Mouse (Mus musculus) intestine, embryonic 14.5 days (tissue): ENCODE measurements around the gene Batf2. TPM values are rescaled to one million over a fixed set of nuclear protein-coding genes. Genes with fewer than 3 reads are reported as not detected.
"Not testable (repeated sequence)": the region's sequence is repeated elsewhere in the genome, so short reads cannot be mapped to it uniquely, and the experiment has no call there.

Source experiments
- ATAC-seq: fragments of 200-750 bp; cut with Nextera tagmentation; replicated peaks from 2 replicates; pipeline ENCODE4 v1.8.0; 2017; ENCODE audit warnings: low read depth, moderate number of reproducible peaks, moderate TSS enrichment, moderate library complexity; ENCODE audit not compliant: low FRiP score, low TSS enrichment
- DNase-seq: peaks from one replicate; pipeline ENCODE4 v3.0.0-alpha.2; 2018; ENCODE audit warnings: low spot score
- H3K27ac ChIP-seq: fragments of 300-500 bp; sonication (generic); 2 replicates; pipeline ENCODE4 v1.5.1; 2014; ENCODE audit warnings: low read depth, mild to moderate bottlenecking, control low read depth
- H3K27me3 ChIP-seq: fragments of 300-500 bp; sonication (generic); replicated peaks from 2 replicates; pipeline ENCODE4 v1.6.1; 2014; ENCODE audit warnings: low read length, control low read depth; ENCODE audit not compliant: control insufficient read depth, insufficient read depth
- H3K36me3 ChIP-seq: fragments of 300-500 bp; sonication (generic); 2 replicates; pipeline ENCODE4 v1.6.1; 2014; ENCODE audit warnings: low read length, control low read depth; ENCODE audit not compliant: control insufficient read depth, insufficient read depth
- H3K4me1 ChIP-seq: fragments of 300-500 bp; sonication (generic); replicated peaks from 2 replicates; pipeline ENCODE4 v1.6.1; 2014; ENCODE audit warnings: low read length, control low read depth, mixed read lengths; ENCODE audit not compliant: control insufficient read depth, insufficient read depth
- H3K4me2 ChIP-seq: fragments of 300-500 bp; sonication (generic); 2 replicates; pipeline ENCODE4 v1.6.1; 2014; ENCODE audit warnings: low read length
- H3K4me3 ChIP-seq: fragments of 300-500 bp; sonication (generic); 2 replicates; pipeline ENCODE4 v1.5.1; 2014; ENCODE audit warnings: low read depth, low read length, control low read depth, mixed read lengths
- H3K9ac ChIP-seq: fragments of 300-500 bp; sonication (generic); 2 replicates; pipeline ENCODE4 v1.6.1; 2014; ENCODE audit warnings: mild to moderate bottlenecking, low read length
- H3K9me3 ChIP-seq: fragments of 300-500 bp; sonication (generic); 2 replicates; pipeline ENCODE4 v1.6.1; 2016; ENCODE audit warnings: low read length, control low read depth; ENCODE audit not compliant: control insufficient read depth
- WGBS: fragments of 180-500 bp; shearing (Covaris S2); extraction: QIAGEN DNeasy Blood & Tissue Kit; methylation state at CpG from one replicate; pipeline ENCODE4 v1.1.7; 2014; 5-methylcytosine and 5-hydroxymethylcytosine counted together
- polyA plus RNA-seq: library from polyadenylated mRNA; unstranded; fragments of >200 nt; fragmentation: Nextera tagmentation; extraction: Ambion mirVana; gene quantifications from 2 replicates; pipeline ENCODE4 v1.2.1, GENCODE M21; 2014

Batf2 gene
- polyA plus RNA-seq, 1 experiment from 2014 or later = 1.1 TPM

- peak overlapping the region; percentile 91; the same call in 1 of the 2 replicates for H3K27ac ChIP-seq
- peak overlapping the region; percentile 56 for H3K4me3 ChIP-seq
- H3K4me2 ChIP-seq = peak overlapping the region; percentile 57
- H3K9me3 ChIP-seq = no peaks in the 10 kb centered on the region
- peaks cover 2% of the 10 kb centered on the region; the same call in 1 of the 2 replicates for H3K4me1 ChIP-seq
- no peaks in the 10 kb centered on the region for H3K27me3 ChIP-seq
- ATAC-seq = no peak
- no peaks in the 10 kb centered on the region for H3K36me3 ChIP-seq
- WGBS = 71% methylated on average over 10 of the region's 10 CpGs
- no peak for DNase-seq
- H3K9ac ChIP-seq = no peak overlapping the region
Observed at GRCm38 (mm10) chr19:6126789-6127580, 13.8 kb upstream of the Batf2 start.

GRCm38 (mm10) chr19:6127760-6128341, 12.9 kb upstream of the Batf2 start, which contains the start of gene Snx15:
Gene Snx15, minus strand, starts transcription at chr19:6128304.
- Histone ChIP-seq H3K36me3 (no peaks in the 10 kb centered on the region), H3K4me2 (peak within 1 kb of the TSS; percentile 57), H3K9me3 (no peaks in the 10 kb centered on the region), H3K27ac (peak within 1 kb of the TSS; percentile 91), H3K9ac (peak within 1 kb of the TSS; percentile 67), H3K4me3 (peak within 1 kb of the TSS; percentile 56), H3K27me3 (no peaks in the 10 kb centered on the region), H3K4me1 (peaks cover 2% of the 10 kb centered on the region; the same call in 1 of the 2 replicates)
- WGBS = under 1% methylated on average over 32 of the region's 32 CpGs
- ATAC-seq (peak; percentile 89), DNase-seq (peak; percentile 96)

- H3K4me1 ChIP-seq, H3K27ac ChIP-seq, H3K4me2 ChIP-seq, DNase-seq, H3K9ac ChIP-seq, H3K9me3 ChIP-seq, ATAC-seq, H3K27me3 ChIP-seq, H3K4me3 ChIP-seq: not testable (repeated sequence)
- whole genome bisulfite sequencing = 76% methylated on average over 7 of the region's 7 CpGs
- peaks cover 12% of the 10 kb centered on the region; the same call in 1 of the 2 replicates for H3K36me3 ChIP-seq
Observed at GRCm38 (mm10) chr19:6130414-6131128, 10.2 kb upstream of the Batf2 start.

DNA sequence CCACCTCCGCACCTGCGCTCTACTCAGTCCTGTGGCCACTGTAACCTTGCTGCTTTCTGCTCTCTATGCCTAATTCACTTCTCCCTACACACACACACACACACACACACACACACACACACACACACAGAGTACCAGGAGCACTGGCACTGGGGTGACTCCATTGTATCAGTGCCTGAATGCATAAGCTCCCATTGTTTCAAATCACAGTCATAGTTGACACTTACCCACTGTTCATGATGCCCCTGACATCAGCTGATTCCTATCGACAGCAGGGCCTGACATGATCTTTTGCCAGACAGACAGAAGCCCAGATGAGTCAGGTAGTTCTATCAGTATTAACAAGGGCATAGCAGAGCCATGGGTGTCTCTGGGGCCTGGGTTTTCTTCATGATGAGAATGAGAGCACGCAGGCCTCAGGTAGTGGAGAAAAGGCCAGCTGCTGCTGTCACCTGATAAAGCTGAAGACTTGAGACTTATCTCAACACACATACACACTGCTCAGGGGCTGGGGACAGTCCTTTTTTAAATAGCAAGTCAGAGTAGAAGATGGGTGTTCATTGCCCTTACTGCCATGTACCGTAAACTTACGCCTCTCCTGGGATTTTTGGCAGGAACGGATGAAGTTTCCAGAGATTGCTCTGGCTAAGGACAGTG, 8.5 kb upstream of the Batf2 start:
- no peak overlapping the region for H3K4me3 ChIP-seq
- WGBS = 82% methylated on average over 7 of the region's 7 CpGs
- DNase-seq (no peak), ATAC-seq (no peak)
- no peak overlapping the region for H3K4me2 ChIP-seq
- peaks cover 24% of the 10 kb centered on the region; the same call in 1 of the 2 replicates for H3K36me3 ChIP-seq
- 0 out of 2 replicates have a peak, but pooled peaks cover 2% of the 10 kb centered on the region for H3K4me1 ChIP-seq
- H3K27me3 ChIP-seq = no peaks in the 10 kb centered on the region
- no peak overlapping the region for H3K27ac ChIP-seq
- no peaks in the 10 kb centered on the region for H3K9me3 ChIP-seq
- H3K9ac ChIP-seq = no peak overlapping the region

DNA sequence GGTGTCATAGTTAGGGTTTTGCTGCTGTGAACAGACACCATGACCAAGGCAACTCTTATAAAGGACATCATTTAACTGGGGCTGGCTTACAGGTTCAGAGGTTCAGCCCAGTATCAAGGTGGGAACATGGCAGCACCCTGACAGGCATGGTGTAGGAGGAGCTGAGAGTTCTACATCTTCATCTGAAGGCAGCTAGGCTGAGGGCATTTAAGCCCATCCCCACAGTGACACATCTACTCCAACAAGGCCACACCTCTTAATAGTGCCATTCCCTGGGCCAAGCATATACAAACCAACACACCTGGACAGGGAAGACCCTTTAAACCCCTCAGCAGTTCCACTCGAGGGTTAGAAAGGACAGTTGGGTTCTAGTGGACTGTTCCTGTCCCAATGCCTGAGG, 7.6 kb upstream of the Batf2 start:
- ATAC-seq, H3K4me3 ChIP-seq, H3K4me1 ChIP-seq, H3K9me3 ChIP-seq, H3K27me3 ChIP-seq, DNase-seq, H3K9ac ChIP-seq, H3K27ac ChIP-seq, H3K4me2 ChIP-seq: not testable (repeated sequence)
- H3K36me3 ChIP-seq = peaks cover 27% of the 10 kb centered on the region; the same call in 1 of the 2 replicates
- 54% methylated on average over 1 of the region's 1 CpGs for WGBS

DNA sequence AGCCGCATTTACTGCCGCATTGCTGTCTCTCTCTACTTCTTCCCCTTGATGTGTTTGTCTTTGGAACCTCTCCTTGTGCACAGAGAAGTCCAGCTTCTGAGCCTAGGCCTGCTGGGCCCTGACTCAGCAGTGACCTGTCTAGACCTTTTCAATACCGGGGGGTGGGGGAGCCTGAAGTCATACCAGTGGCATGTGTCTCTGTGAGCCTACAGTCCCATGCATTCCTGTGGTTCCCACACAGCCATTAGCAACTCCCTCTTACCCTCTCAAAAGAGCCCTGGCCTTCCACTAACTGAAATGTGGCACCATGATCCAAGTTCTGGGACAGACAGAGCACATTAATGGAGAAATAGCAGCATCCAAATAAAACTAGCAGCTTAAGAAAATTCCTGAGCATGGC, 4.4 kb upstream of the Batf2 start:
- H3K4me3 ChIP-seq = no peak overlapping the region
- no peak for ATAC-seq
- no peaks in the 10 kb centered on the region for H3K27me3 ChIP-seq
- DNase-seq = no peak
- 83% methylated on average over 3 of the region's 3 CpGs for WGBS
- no peak overlapping the region for H3K27ac ChIP-seq
- no peak overlapping the region for H3K4me2 ChIP-seq
- H3K4me1 ChIP-seq = peaks cover 5% of the 10 kb centered on the region
- no peaks in the 10 kb centered on the region for H3K9me3 ChIP-seq
- H3K36me3 ChIP-seq = peaks cover 27% of the 10 kb centered on the region; the same call in 1 of the 2 replicates
- H3K9ac ChIP-seq = no peak overlapping the region

DNA sequence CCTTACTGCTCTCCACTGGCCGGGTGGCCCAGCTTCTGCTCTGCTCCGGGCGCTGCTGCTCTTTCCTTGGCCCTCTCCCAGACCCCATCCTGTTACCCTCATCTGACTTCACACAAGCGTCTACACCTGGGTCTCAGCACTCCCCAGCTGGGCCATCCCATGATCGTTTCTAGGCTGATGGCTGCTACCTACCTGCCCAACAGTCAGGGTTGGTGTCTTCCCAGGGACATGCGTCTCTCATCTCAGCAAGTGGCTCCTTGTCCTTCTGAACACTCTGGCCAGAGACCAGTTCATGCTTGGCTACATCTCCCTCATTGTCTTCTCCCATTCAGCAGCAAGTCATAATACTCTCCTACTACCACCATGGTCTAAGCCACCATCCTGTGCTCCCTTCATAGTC, 1.1 kb upstream of the Batf2 start:
- Histone ChIP-seq H3K4me2 (peak overlapping the region; percentile 79), H3K27ac (peak overlapping the region; percentile 94; the same call in 1 of the 2 replicates), H3K4me3 (no peak overlapping the region)

GRCm38 (mm10) chr19:6140374-6140677, 457 bp upstream of the Batf2 start:
- Histone ChIP-seq H3K9me3 (no peaks in the 10 kb centered on the region), H3K4me3 (peak overlapping the region; percentile 61), H3K27ac (peak overlapping the region; percentile 94), H3K9ac (peak overlapping the region; percentile 77), H3K4me1 (peaks cover 5% of the 10 kb centered on the region), H3K36me3 (peaks cover 17% of the 10 kb centered on the region; the same call in 1 of the 2 replicates), H3K27me3 (no peaks in the 10 kb centered on the region), H3K4me2 (peak overlapping the region; percentile 79)
- WGBS = 6% methylated on average over 16 of the region's 16 CpGs
- ATAC-seq (no peak), DNase-seq (no peak)

More for the DNA sequence above, 1.1 kb upstream of the Batf2 start:
- Histone ChIP-seq H3K9ac (peak overlapping the region; percentile 77), H3K36me3 (peaks cover 23% of the 10 kb centered on the region; the same call in 1 of the 2 replicates), H3K9me3 (no peaks in the 10 kb centered on the region), H3K27me3 (no peaks in the 10 kb centered on the region), H3K4me1 (peaks cover 5% of the 10 kb centered on the region)
- DNase-seq = no peak
- ATAC-seq = no peak
- 95% methylated on average over 6 of the region's 6 CpGs for WGBS
